Mouse (Mus musculus): ENCODE measurements at regions not wholly inside any gene's neighbourhood (a gene's known extent, or its start where the extent isn't known, plus 50 kb on each side); places are given as distances from the start of the nearest gene placed in this dataset.

GRCm38 (mm10) chr9:34278068-34278467, 207.6 kb upstream of the Kirrel3 start:
- no peak overlapping the region for H3K4me2 ChIP-seq (ENCODE audit: low read depth, low read length)
- no peak for ATAC-seq (replicated peaks; ENCODE audit: extremely low read depth, insufficient read depth, low FRiP score)
- no peaks in the 10 kb centered on the region for H3K4me1 ChIP-seq (ENCODE audit: control insufficient read depth, insufficient read depth, low read length)
- 89% methylated on average over 5 of the region's 5 CpGs for WGBS
- no peaks in the 10 kb centered on the region for H3K27me3 ChIP-seq (ENCODE audit: control insufficient read depth, insufficient read depth, low read length)
- no peak overlapping the region for H3K4me3 ChIP-seq (ENCODE audit: low read length)
- H3K9ac ChIP-seq (ENCODE audit: low read length): no peak overlapping the region
- no peaks in the 10 kb centered on the region for H3K36me3 ChIP-seq (ENCODE audit: control insufficient read depth, insufficient read depth)
- H3K27ac ChIP-seq (ENCODE audit: low read length): no peak overlapping the region
- no peaks in the 10 kb centered on the region for H3K9me3 ChIP-seq (replicated peaks; ENCODE audit: control insufficient read depth, low read length)

DNA sequence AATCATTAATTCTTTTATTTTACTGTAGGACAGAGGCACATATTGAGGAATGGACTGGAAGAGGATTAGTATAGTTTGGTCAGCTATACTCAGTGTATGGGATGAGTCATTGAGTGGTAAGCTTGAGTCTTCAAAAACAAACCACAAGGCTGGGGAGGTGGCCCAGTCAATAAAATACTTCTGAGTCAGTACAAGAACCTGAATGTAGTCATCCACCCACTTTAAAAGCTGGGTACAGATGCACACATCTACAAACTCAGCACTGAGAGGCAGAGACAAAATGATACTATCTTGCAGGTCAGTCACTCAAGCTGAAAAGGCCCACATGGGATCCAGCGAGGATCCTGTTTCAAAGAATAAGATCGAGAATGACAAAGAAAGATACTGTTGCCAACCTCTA, 206.3 kb upstream of the Kirrel3 start:
- Histone ChIP-seq H3K27me3 (ENCODE audit: control insufficient read depth, insufficient read depth, low read length) (no peaks in the 10 kb centered on the region), H3K36me3 (ENCODE audit: control insufficient read depth, insufficient read depth) (no peaks in the 10 kb centered on the region), H3K4me3 (ENCODE audit: low read length) (no peak overlapping the region), H3K4me1 (ENCODE audit: control insufficient read depth, insufficient read depth, low read length) (no peaks in the 10 kb centered on the region), H3K9ac (ENCODE audit: low read length) (no peak overlapping the region), H3K27ac (ENCODE audit: low read length) (no peak overlapping the region), H3K9me3 (replicated peaks; ENCODE audit: control insufficient read depth, low read length) (no peaks in the 10 kb centered on the region), H3K4me2 (ENCODE audit: low read depth, low read length) (no peak overlapping the region)
- 66% methylated on average over 2 of the region's 2 CpGs for WGBS
- ATAC-seq (replicated peaks; ENCODE audit: extremely low read depth, insufficient read depth, low FRiP score): no peak

DNA sequence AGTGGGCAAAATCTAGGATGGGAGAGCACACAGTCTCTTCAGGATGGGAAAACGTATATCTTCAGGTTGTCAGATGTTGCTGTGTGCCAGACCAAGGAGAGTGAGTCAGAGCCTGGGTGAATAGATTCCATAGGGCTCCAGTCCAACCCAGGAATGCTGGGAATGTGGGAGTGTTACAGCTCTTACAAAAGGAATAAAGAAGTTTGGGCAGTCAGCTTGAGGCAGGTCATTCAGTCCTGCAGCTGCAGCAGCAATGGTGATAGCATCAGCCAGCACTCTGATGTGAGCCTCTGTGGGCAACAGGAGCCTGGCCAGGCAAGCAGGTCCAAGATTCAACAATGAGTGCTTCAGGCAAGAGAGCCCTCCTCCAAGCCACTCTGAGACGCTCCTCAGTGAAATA, 205.8 kb upstream of the Kirrel3 start:
- H3K9me3 ChIP-seq (replicated peaks; ENCODE audit: control insufficient read depth, low read length): no peaks in the 10 kb centered on the region
- H3K4me1 ChIP-seq (ENCODE audit: control insufficient read depth, insufficient read depth, low read length): no peaks in the 10 kb centered on the region
- 29% methylated on average over 2 of the region's 2 CpGs for WGBS
- H3K4me3 ChIP-seq (ENCODE audit: low read length): no peak overlapping the region
- no peak overlapping the region for H3K4me2 ChIP-seq (ENCODE audit: low read depth, low read length)
- H3K27me3 ChIP-seq (ENCODE audit: control insufficient read depth, insufficient read depth, low read length): no peaks in the 10 kb centered on the region
- no peak for ATAC-seq (replicated peaks; ENCODE audit: extremely low read depth, insufficient read depth, low FRiP score)
- H3K9ac ChIP-seq (ENCODE audit: low read length): no peak overlapping the region
- H3K27ac ChIP-seq (ENCODE audit: low read length): no peak overlapping the region
- H3K36me3 ChIP-seq (ENCODE audit: control insufficient read depth, insufficient read depth): no peaks in the 10 kb centered on the region

GRCm38 (mm10) chr9:34280311-34281208, 205.1 kb upstream of the Kirrel3 start:
- Histone ChIP-seq H3K4me1 (ENCODE audit: control insufficient read depth, insufficient read depth, low read length) (no peaks in the 10 kb centered on the region), H3K4me2 (ENCODE audit: low read depth, low read length) (no peak overlapping the region), H3K9me3 (replicated peaks; ENCODE audit: control insufficient read depth, low read length) (no peaks in the 10 kb centered on the region), H3K27ac (ENCODE audit: low read length) (no peak overlapping the region), H3K9ac (ENCODE audit: low read length) (no peak overlapping the region), H3K4me3 (ENCODE audit: low read length) (no peak overlapping the region), H3K27me3 (ENCODE audit: control insufficient read depth, insufficient read depth, low read length) (no peaks in the 10 kb centered on the region), H3K36me3 (ENCODE audit: control insufficient read depth, insufficient read depth) (no peaks in the 10 kb centered on the region)
- no peak for ATAC-seq (replicated peaks; ENCODE audit: extremely low read depth, insufficient read depth, low FRiP score)
- 74% methylated on average over 11 of the region's 11 CpGs for WGBS

DNA sequence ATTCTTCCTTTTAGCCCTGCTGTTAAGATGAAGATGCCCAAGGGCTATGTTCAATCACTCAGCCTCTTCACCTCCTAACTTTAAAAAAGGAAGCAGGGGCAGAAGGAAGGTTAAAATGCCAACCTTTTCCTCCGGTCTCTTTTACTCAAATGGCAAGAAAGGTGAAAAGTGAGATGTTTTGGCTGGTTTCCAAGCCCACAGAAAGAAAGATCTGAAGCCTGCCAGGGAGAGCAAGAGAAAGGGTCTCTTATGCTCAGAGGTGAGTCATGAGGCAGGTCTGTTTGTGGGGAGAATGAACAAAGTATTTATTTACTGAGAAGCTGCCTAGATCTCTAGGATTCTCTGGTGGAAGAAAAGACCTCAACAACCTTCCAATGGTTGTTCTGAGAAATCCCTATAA, 162.1 kb upstream of the Kirrel3 start:
- no peaks in the 10 kb centered on the region for H3K9me3 ChIP-seq (replicated peaks; ENCODE audit: control insufficient read depth, low read length)
- ATAC-seq (replicated peaks; ENCODE audit: extremely low read depth, insufficient read depth, low FRiP score): no peak
- no peaks in the 10 kb centered on the region for H3K4me1 ChIP-seq (ENCODE audit: control insufficient read depth, insufficient read depth, low read length)
- 40% methylated on average over 1 of the region's 1 CpGs for WGBS
- H3K36me3 ChIP-seq (ENCODE audit: control insufficient read depth, insufficient read depth): no peaks in the 10 kb centered on the region
- H3K27ac ChIP-seq (ENCODE audit: low read length): no peak overlapping the region
- no peak overlapping the region for H3K4me3 ChIP-seq (ENCODE audit: low read length)
- no peak overlapping the region for H3K4me2 ChIP-seq (ENCODE audit: low read depth, low read length)
- H3K9ac ChIP-seq (ENCODE audit: low read length): no peak overlapping the region
- H3K27me3 ChIP-seq (ENCODE audit: control insufficient read depth, insufficient read depth, low read length): no peaks in the 10 kb centered on the region

DNA sequence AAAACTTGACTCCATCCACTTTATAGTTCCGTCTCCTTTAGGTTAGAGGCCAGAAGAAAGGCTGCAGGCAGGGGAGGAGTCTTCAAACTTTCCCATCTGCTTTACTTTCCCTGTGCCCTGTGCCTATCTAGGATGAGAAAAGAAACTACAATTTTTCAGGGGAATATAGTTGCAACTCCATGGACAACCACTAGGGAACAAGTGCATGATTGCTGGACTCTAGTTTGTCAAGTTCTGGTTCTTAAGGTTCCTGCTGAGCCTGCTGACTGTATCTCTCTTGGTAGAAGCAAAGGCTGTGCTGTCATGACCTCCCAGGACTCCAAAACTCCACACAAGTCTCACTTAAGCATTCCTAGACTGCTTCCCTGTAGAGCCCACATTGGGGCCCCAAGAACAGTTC, 157.0 kb upstream of the Kirrel3 start:
- no peak overlapping the region for H3K9ac ChIP-seq (ENCODE audit: low read length)
- no peaks in the 10 kb centered on the region for H3K27me3 ChIP-seq (ENCODE audit: control insufficient read depth, insufficient read depth, low read length)
- no peaks in the 10 kb centered on the region for H3K9me3 ChIP-seq (replicated peaks; ENCODE audit: control insufficient read depth, low read length)
- H3K27ac ChIP-seq (ENCODE audit: low read length): no peak overlapping the region
- H3K4me1 ChIP-seq (ENCODE audit: control insufficient read depth, insufficient read depth, low read length): no peaks in the 10 kb centered on the region
- WGBS: 92% methylated on average over 1 of the region's 1 CpGs
- no peaks in the 10 kb centered on the region for H3K36me3 ChIP-seq (ENCODE audit: control insufficient read depth, insufficient read depth)
- H3K4me2 ChIP-seq (ENCODE audit: low read depth, low read length): no peak overlapping the region
- H3K4me3 ChIP-seq (ENCODE audit: low read length): no peak overlapping the region
- ATAC-seq (replicated peaks; ENCODE audit: extremely low read depth, insufficient read depth, low FRiP score): no peak

GRCm38 (mm10) chr9:34334112-34334511, 151.6 kb upstream of the Kirrel3 start:
- Histone ChIP-seq H3K4me3 (ENCODE audit: low read length) (no peak overlapping the region), H3K27ac (ENCODE audit: low read length) (no peak overlapping the region), H3K9me3 (replicated peaks; ENCODE audit: control insufficient read depth, low read length) (no peaks in the 10 kb centered on the region), H3K36me3 (ENCODE audit: control insufficient read depth, insufficient read depth) (no peaks in the 10 kb centered on the region), H3K9ac (ENCODE audit: low read length) (no peak overlapping the region), H3K4me2 (ENCODE audit: low read depth, low read length) (no peak overlapping the region), H3K4me1 (ENCODE audit: control insufficient read depth, insufficient read depth, low read length) (no peaks in the 10 kb centered on the region), H3K27me3 (ENCODE audit: control insufficient read depth, insufficient read depth, low read length) (no peaks in the 10 kb centered on the region)
- ATAC-seq (replicated peaks; ENCODE audit: extremely low read depth, insufficient read depth, low FRiP score): no peak

DNA sequence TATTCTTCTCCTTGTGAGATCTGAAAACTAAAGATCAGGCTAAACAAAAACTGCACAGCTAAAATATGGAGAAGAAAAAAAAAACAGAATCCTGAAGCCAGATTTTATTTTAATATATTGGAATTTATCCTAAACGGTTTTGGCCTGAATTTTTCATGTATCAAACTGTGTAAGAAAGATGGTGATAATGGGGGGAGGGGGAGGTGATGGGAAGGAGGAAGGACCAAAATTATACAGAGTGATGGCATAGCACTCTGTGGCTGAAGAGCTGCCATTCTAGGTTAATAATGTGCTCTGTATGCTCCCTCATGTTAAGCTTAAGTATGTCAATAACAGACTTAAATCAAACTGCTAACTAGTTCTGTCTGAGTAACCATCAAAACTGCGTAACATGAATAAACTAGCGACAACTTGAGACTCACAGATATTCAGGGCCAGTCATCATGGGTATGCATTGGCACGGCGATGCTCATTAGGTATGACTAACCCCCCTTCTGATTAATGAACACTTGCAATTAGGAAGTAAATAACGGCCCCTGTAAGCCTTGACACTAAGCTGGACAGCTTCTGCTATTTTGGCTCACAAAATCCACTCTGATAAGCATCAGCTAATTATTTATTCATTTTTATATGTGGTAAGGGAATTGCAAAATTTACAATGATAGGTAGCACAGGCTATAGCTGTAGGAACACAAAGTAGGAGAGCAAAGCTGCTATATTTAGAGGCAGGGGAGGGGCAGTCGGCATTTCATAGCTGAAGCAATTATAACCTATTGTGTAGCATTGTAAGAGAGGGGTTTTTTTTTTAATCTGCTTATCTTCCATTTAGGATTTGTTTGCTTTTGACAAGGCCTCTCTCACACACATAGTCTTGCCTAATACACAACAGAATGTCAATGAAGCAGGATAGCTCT, 150.9 kb upstream of the Kirrel3 start:
- Histone ChIP-seq H3K27me3 (ENCODE audit: control insufficient read depth, insufficient read depth, low read length) (no peaks in the 10 kb centered on the region), H3K4me2 (ENCODE audit: low read depth, low read length) (no peak overlapping the region), H3K9me3 (replicated peaks; ENCODE audit: control insufficient read depth, low read length) (no peaks in the 10 kb centered on the region), H3K36me3 (ENCODE audit: control insufficient read depth, insufficient read depth) (no peaks in the 10 kb centered on the region), H3K9ac (ENCODE audit: low read length) (no peak overlapping the region), H3K27ac (ENCODE audit: low read length) (no peak overlapping the region), H3K4me1 (ENCODE audit: control insufficient read depth, insufficient read depth, low read length) (no peaks in the 10 kb centered on the region), H3K4me3 (ENCODE audit: low read length) (no peak overlapping the region)
- WGBS: 68% methylated on average over 7 of the region's 7 CpGs
- no peak for ATAC-seq (replicated peaks; ENCODE audit: extremely low read depth, insufficient read depth, low FRiP score)

GRCm38 (mm10) chr9:34348442-34348841, 137.3 kb upstream of the Kirrel3 start:
- no peak overlapping the region for H3K9ac ChIP-seq (ENCODE audit: low read length)
- ATAC-seq (replicated peaks; ENCODE audit: extremely low read depth, insufficient read depth, low FRiP score): no peak

More at GRCm38 (mm10) chr9:34348442-34348841, 137.3 kb upstream of the Kirrel3 start:
- Histone ChIP-seq H3K4me1 (ENCODE audit: control insufficient read depth, insufficient read depth, low read length) (no peaks in the 10 kb centered on the region), H3K27me3 (ENCODE audit: control insufficient read depth, insufficient read depth, low read length) (no peaks in the 10 kb centered on the region), H3K4me2 (ENCODE audit: low read depth, low read length) (no peak overlapping the region), H3K36me3 (ENCODE audit: control insufficient read depth, insufficient read depth) (no peaks in the 10 kb centered on the region), H3K4me3 (ENCODE audit: low read length) (no peak overlapping the region), H3K9me3 (replicated peaks; ENCODE audit: control insufficient read depth, low read length) (no peaks in the 10 kb centered on the region), H3K27ac (ENCODE audit: low read length) (no peak overlapping the region)
- 55% methylated on average over 2 of the region's 2 CpGs for WGBS
